Mouse (Mus musculus) adrenal gland, adult 18-20 months (tissue): ENCODE data around the gene Taok1. TPM values are rescaled to one million over a fixed set of nuclear protein-coding genes. Genes with fewer than 3 reads are reported as not detected.
A peak's percentile ranks its signal among the peaks of the same experiment; 100 is the strongest.
"Not testable (repeated sequence)": the region's sequence is repeated elsewhere in the genome, so short reads cannot be mapped to it uniquely, and the experiment has no call there.

Experiments used
- DNase-seq, 2 experiments: peaks; one replicate each; pipeline ENCODE4 v3.0.0; 2021 to 2022; ENCODE audit warnings: low spot score in 2 of 2
- long read RNA-seq, 2 experiments: library from polyadenylated mRNA; stranded (forward); transcript quantifications; one replicate each; pipeline ENCODE4 v2.0.0; 2021
- total RNA-seq, 2 experiments: library from RNA; stranded (reverse); gene quantifications; 1 replicate in 1 of 2; 2 replicates in 1 of 2; pipeline ENCODE4 v1.2.3; 2021

Taok1 gene
- 10 to 100 TPM; 47.6 to 51.3 TPM for total RNA-seq
- long read RNA-seq, experiment 1, full-length matches to known transcripts = 1 of 11 reads
- long read RNA-seq, experiment 1, partial matches to known transcripts = 1 of 11 reads
- long read RNA-seq, experiment 1, other reads (novel, unspliced or antisense) = 9 of 11 reads
- long read RNA-seq, experiment 2, full-length matches to known transcripts = 2 of 18 reads
- long read RNA-seq, experiment 2, partial matches to known transcripts = 2 of 18 reads
- long read RNA-seq, experiment 2, other reads (novel, unspliced or antisense) = 14 of 18 reads

DNA sequence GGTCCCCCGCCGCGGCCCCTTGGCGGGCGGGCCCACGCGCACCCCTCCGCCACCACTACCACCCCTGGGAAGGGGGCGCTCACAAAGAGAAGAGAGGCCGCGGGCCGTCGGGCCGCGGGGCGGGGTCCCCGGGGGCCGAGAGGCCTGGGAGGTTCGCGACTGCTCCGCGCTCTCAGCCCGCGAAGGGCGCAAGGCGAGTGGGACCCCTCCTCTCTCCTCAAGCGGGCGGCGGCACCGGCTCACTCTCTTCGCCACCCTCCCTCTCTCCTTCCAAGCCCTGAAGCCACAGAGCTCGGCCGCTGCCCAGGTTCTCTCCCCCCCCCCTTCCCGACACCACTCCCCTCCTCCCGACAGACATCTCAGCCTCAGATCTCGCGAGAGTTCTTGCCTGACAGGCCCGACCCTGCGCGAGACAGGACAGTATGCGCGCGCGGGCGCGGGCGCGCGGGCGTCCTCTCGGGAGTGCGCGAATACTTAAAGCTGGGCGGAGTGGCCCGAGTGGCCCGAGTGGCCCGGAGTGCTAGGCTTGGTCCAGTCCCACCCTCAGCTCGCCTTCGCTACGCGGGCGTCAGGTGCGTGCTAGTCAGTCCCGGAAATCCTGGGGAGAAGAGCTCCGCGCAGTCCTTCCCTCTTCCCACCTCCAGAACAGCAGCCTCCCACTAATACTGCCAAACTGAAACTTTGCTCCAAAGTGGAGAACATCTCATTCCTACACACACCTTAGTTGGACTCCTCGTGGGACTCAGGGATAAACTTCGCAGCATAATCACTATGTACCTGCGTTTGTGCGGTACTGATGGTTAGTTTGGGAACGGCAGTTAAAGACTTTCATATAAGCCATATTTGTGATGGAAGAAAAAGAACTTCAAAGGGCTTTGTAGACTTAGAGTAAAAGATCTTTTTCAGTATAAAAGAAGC lies at the start of gene Taok1:
Taok1 (minus strand) TSS at position 278 of the 918 bp plus-strand sequence.
- peak; percentile 93 for DNase-seq

DNA sequence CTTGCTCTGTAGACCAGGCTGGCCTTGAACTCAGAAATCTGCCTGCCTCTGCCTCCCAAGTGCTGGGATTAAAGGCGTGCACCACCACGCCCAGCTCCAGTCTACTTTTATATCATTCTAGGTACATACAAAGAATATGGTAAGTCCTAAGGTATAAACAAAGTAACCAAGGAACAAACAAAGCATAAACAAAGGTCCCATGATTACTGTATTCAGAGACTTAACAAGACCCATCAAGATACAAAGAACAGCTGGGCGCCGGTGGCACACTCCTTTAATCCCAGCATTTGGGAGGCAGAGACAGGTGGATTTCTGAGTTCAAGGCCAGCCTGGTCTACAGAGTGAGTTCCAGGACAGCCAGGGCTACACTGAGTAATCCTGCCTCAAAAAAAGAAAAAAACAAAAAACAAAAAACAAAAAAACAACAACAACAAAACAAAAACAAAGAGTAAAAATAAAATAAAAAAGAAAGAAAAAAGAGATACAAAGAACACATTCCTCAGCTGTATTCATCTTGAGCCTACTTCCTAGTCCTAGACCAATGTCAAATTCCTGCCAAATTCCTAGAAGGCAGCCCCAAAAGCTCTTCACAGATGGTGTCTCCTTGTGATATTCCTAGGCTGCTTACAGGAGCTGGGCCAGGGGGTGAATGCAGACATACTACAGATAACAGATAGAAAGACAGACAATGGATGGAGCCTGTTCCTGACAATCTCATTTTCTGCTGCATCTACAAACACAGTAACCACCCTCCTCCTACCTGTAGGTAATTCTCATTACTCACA lies 46.0 kb upstream of the Taok1 start:
- DNase-seq = not testable (repeated sequence)

DNA sequence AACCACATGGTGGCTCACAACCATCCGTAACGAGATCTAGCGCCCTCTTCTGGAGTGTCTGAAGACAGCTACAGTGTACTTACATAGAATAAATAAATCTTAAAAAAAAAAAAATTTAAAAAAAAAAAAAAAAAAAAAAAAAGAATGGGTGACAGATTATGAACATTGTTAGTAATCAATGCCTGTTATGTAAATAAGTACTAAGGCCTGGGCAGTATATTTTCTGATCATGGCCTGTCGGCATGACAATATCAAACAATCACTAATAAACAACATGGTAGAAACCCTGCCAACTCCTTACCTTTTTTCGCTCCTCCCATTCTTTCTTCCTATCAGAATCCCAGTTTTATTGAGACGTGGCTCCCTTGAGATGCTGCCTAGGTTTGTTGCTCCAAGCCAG lies 44.9 kb upstream of the Taok1 start:
- no peak for DNase-seq

- DNase-seq = no peak
Measured at GRCm38 (mm10) chr11:77648878-77649277, 41.3 kb upstream of the Taok1 start.

GRCm38 (mm10) chr11:77645481-77645880 lies 37.9 kb upstream of the Taok1 start:
- DNase-seq = no peak

GRCm38 (mm10) chr11:77641390-77641789 lies 33.8 kb upstream of the Taok1 start:
- DNase-seq = no peak

DNA sequence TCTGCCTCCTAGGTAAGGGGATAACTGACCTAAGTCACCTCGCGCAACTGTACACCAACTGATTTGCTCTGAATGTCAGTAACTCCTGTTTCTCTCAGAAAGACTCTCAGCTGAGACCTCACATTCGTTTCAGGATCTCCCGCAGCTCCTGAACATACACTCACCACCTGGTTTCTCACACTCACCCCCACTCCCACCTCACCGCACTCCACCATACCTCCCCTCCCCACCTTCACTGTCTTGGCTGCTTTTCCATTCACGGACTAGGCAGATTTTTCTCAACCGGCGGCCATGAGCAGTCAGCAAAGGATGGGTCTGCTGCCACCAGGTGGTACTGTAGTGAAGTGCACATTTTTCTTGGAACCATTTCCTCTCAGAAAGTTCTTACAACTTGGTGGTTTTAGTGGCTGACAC lies 22.6 kb upstream of the Taok1 start:
- peak; percentile 75 to 76 for DNase-seq

DNA sequence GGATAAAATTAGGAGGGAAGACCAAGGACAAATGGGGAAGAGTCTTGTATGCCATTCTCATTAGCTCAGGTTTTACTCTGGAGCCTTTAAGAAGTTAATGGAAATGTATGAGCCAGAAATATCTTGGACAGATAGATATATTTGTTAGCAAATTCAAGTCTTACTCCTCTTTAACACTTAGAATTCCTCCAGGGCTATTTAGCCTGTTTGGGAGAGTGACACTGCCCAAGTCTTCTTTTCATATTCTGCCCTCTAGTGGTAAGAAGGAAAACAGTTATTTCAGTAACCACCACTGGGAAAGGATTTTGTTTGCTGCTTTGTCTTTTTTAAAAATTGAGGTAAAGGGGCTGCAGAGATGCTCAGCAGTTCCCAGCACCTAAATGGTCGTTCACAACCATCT lies 21.9 kb upstream of the Taok1 start:
- DNase-seq = no peak

- DNase-seq = no peak
Measured at GRCm38 (mm10) chr11:77626596-77627535, 19.3 kb upstream of the Taok1 start.

- DNase-seq = no peak
Measured at GRCm38 (mm10) chr11:77625061-77625855, 17.6 kb upstream of the Taok1 start.

DNA sequence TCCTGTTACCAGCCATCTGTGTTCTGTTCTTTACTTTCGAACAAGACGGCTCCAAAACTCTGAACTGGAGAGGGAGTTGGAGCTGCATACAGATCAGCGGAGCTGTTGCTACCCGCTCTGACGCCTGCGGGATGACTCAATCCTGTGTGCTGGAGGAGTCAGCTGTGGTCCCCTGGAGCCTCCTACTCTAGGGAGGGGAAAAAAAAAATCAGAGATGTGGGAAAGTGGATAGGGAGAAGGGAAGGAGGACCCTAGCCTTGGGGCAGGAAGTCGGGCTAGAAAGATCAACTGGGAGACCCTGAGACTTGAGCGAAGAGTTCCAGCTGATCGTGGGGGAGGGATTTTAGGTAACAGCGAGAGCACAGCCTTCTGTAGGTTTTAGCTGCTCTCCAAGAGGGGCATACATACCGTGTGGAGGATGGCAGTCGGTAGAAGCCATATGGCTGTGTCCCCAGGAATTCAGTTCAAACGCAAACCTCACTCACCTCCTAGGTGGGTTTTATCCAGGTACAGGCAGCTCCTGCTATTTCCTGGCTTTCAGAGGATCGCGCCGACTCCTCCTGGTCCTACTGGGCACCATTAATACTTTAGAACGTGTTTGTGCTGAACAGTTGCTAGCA lies 16.9 kb upstream of the Taok1 start:
- DNase-seq = peak; percentile 28 to 31

- no peak for DNase-seq
Measured at GRCm38 (mm10) chr11:77624002-77624401, 16.4 kb upstream of the Taok1 start.

- DNase-seq = no peak
Measured at GRCm38 (mm10) chr11:77621902-77622535, 14.4 kb upstream of the Taok1 start.

- no peak for DNase-seq
Measured at GRCm38 (mm10) chr11:77615084-77615624, 7.5 kb upstream of the Taok1 start.

- DNase-seq = peak; percentile 40 to 42
Measured at GRCm38 (mm10) chr11:77606835-77607537, 629 bp downstream of the Taok1 start.

DNA sequence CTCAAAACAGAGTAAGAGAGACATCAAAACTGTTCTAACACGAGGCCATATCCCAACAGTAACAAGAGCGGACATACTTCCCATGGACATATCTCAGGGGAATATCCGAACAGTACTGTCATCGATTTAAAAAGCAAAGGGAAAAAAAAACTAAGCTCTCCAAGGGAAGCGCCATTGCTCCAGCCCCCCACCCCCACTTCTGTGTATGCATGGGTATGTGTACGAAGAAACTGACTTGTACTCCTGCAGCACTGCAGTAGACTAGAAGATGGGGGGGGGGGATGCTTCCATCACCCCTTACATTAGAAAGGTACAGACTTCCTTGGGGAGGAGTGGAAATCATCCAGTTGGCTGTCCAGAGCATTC lies 1.2 kb downstream of the Taok1 start:
- DNase-seq = no peak

DNA sequence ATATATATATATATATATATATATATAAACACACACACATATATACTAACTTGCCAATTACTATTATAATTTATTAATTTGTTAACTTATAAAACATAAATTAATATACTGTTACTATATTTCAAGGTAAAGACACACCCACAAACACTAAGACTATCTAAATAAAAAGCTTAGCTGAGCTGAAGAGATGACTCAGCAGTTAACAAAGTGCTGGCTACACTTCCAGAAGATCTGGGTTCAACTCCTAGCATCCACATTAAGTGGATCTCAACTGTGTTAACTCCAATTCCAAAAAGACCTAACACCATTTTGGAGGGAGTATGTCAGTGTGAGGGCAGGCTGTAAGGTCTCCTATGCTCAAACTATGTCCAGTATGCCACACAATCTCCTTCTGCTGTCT lies 10.3 kb downstream of the Taok1 start:
- no peak for DNase-seq

DNA sequence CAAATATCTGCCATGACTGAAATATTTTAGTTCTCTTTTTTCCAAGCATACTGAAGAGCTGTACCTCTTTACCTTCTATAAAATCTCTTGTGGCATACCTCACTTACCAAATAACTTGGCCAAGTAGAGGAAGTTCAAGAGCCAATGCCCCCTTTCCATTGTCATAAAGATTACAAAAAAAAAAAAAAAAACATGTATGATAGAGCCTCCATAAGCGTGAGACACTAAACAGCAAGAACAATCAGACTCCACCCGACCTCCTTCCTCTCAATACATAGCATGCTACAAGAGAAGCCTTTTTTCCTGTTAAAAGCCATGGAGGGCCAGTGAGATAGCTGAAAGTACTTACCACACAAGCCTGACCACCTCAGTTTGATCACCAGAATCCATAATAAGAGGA lies 16.2 kb downstream of the Taok1 start:
- DNase-seq = no peak
